Mouse (Mus musculus) ES-E14 (cell line): ENCODE measurements around the gene Znrd1. TPM values are rescaled to one million over a fixed set of nuclear protein-coding genes. Genes with fewer than 3 reads are reported as not detected.

Experiments
- DNase-seq: peaks from one replicate; pipeline ENCODE4 v3.0.0-alpha.2; 2013; ENCODE audit warnings: low read depth, low spot score
- H3K27ac ChIP-seq: 2 replicates; pipeline ENCODE4 v1.5.1; 2012; ENCODE audit warnings: low read depth, mild to moderate bottlenecking, low read length, moderate library complexity, mixed read lengths; ENCODE audit not compliant: poor library complexity, insufficient read depth, severe bottlenecking
- H3K36me3 ChIP-seq: 2 replicates; pipeline ENCODE4 v1.6.1; 2012; ENCODE audit warnings: mild to moderate bottlenecking, low read length, moderate library complexity, mixed read lengths; ENCODE audit not compliant: control insufficient read depth, poor library complexity, insufficient read depth, severe bottlenecking
- H3K4me1 ChIP-seq, 2 experiments: fragments of 150-350 bp in 1 of 2; sonication (generic) in 1 of 2; 2 replicates each; pipeline ENCODE4 v1.6.1; 2012; ENCODE audit warnings: low read length in 2 of 2, mild to moderate bottlenecking in 1 of 2, mixed read lengths in 1 of 2; ENCODE audit not compliant: control insufficient read depth in 2 of 2, insufficient read depth in 2 of 2, poor library complexity in 1 of 2
- H3K4me3 ChIP-seq, 2 experiments: fragments of 150-350 bp in 1 of 2; sonication (generic) in 1 of 2; 2 replicates each; pipeline ENCODE4 v1.5.1; 2012; ENCODE audit warnings: low read length in 2 of 2, low read depth in 1 of 2, mild to moderate bottlenecking in 1 of 2, mixed read lengths in 1 of 2; ENCODE audit not compliant: insufficient read depth in 1 of 2, poor library complexity in 1 of 2, severe bottlenecking in 1 of 2
- H3K9ac ChIP-seq: 2 replicates; pipeline ENCODE4 v1.6.1; 2012; ENCODE audit warnings: low read depth, mild to moderate bottlenecking, low read length, mixed read lengths; ENCODE audit not compliant: poor library complexity, insufficient read depth, severe bottlenecking
- H3K9me3 ChIP-seq: fragments of 150-350 bp; sonication (generic); 2 replicates; pipeline ENCODE4 v1.6.1; 2012; ENCODE audit warnings: low read depth, mild to moderate bottlenecking, low read length; ENCODE audit not compliant: control insufficient read depth, insufficient read depth
- CHD2 ChIP-seq: IDR thresholded peaks from 2 replicates; pipeline ENCODE4 v1.6.1; 2014; ENCODE audit warnings: mild to moderate bottlenecking, low read depth, low read length, inconsistent platforms
- HCFC1 ChIP-seq: IDR thresholded peaks from 2 replicates; pipeline ENCODE4 v1.6.1; 2012; ENCODE audit warnings: low read length, inconsistent platforms, borderline replicate concordance; ENCODE audit not compliant: insufficient read depth
- MAFK ChIP-seq: IDR thresholded peaks from 2 replicates; pipeline ENCODE4 v1.6.1; 2014; ENCODE audit warnings: mild to moderate bottlenecking, low read depth, low read length, inconsistent platforms; ENCODE audit not compliant: insufficient read depth
- ZC3H11A ChIP-seq: IDR thresholded peaks from 2 replicates; pipeline ENCODE4 v1.6.1; 2012; ENCODE audit warnings: low read depth, mild to moderate bottlenecking, inconsistent platforms, low read length, borderline replicate concordance
- ZNF384 ChIP-seq: IDR thresholded peaks from 2 replicates; pipeline ENCODE4 v1.6.1; 2012; ENCODE audit warnings: low read depth, low read length, inconsistent platforms
- in situ Hi-C, 2 experiments: fragments of 600-800 bp; cut with MboI; formaldehyde crosslinking; loops; one replicate each; pipeline ENCODE4 v1.15.1; 2025; ENCODE audit warnings: low sequenced_read_pairs in 2 of 2, inconsistent platforms in 1 of 2; ENCODE audit not compliant: unreplicated experiment in 2 of 2
- total RNA-seq: library from RNA; depleted of rRNA; stranded (reverse); fragments of 300-350 nt; gene quantifications from 2 replicates; pipeline ENCODE4 v1.2.3, GENCODE M21; 2012

Znrd1 gene
- total RNA-seq, 1 experiment: 81.0 TPM

DNA sequence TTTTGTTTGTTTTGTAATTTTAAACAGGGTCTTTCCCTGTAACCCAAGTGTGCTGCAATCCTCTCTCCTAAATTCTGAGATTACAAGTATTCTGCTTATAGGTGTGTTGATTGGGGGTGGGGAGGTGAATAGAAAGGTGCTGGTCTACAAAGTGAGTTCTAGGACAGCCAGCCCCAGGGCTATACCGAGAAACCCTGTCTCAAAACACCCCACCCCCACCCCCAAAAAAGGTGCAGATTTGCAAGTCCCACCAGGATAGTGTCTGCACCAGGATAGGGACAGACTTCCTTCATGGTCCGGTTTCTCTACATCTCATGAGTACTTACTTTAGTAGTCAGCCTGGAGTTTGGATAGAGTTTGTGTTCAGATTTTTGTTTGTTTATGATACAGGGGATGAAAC is 40.1 kb upstream of the Znrd1 start:
- peaks cover 14 to 27% of the 10 kb centered on the region in 2 experiments for H3K4me1 ChIP-seq
- DNase-seq: no peak
- H3K27ac ChIP-seq: peak overlapping the region; percentile 92; the same call in 1 of the 2 replicates
- no peak overlapping the region for H3K4me3 ChIP-seq
- no peaks in the 10 kb centered on the region for H3K36me3 ChIP-seq
- in situ Hi-C loops: no loop called here
- no peaks in the 10 kb centered on the region for H3K9me3 ChIP-seq
- peak overlapping the region; percentile 33; the same call in 1 of the 2 replicates for H3K9ac ChIP-seq
- no peak for TF ChIP-seq HCFC1
- TF ChIP-seq ZC3H11A: no peak
- TF ChIP-seq ZNF384: no peak
- TF ChIP-seq MAFK: no peak
- no peak for TF ChIP-seq CHD2

DNA sequence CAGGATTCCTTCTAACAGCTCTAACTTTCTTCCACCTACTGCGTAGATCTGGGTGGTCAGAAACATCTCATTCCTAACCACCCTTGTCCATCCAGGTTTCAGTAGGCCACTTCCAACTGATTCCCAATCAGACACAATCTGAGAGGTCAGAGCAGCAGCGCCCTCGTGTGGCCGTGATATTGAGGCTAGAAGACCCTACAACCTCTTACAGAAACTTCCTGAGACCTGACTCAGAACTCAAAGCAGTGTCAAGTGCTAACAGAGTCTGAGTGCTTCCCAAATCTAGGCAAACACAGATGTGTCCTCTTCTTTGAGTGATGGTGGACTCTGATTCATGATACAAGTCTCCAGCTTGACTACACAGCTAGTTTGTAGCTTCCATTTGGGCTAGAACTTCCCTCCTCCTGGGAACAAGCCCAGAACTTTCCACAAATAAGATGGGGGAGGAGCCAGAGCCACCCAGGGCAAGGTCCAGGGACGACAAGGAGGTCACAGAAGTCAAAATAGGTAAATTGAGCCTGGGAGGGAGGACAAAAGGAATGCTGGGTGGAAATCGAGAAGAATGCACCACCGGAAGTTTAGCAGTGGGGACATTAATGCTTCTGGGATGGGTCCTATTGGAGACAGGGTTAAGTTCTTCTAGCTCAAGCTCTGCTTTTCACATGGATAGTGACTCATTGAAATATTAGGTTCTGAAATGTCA is 38.8 kb upstream of the Znrd1 start:
- H3K4me1 ChIP-seq: peaks cover 14 to 28% of the 10 kb centered on the region in 2 experiments
- peak; percentile 99 for DNase-seq
- H3K4me3 ChIP-seq: peak overlapping the region in 1 of 2 experiments; percentile 15; a peak in 1 of 4 replicates
- peak overlapping the region; percentile 92; the same call in 1 of the 2 replicates for H3K27ac ChIP-seq
- TF ChIP-seq CHD2: no peak
- peak; percentile 63; the same call in 1 of the 2 replicates for TF ChIP-seq ZC3H11A
- no peaks in the 10 kb centered on the region for H3K36me3 ChIP-seq
- peak overlapping the region; percentile 33; the same call in 1 of the 2 replicates for H3K9ac ChIP-seq
- H3K9me3 ChIP-seq: no peaks in the 10 kb centered on the region
- in situ Hi-C loops: no loop called here

DNA sequence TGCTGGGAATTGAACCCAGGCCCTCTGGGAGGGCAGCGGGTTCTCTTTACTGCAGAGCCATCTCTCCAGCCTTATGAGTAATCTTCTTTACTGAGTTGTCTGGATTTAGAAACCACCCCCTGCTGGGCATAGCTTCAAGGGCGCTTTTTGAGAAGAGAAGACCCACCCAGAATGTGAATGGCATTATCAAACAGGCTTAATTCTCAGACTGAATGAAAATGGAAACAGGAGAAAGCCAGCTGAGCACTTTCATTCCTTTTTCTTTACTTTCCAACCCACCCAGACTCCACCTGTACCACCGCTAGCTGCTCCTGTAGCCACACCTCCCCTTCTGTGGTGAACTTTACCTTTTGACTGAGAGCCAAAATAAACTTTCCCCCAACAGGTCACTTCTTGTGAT is 37.1 kb upstream of the Znrd1 start:
- H3K4me1 ChIP-seq: peaks cover 18 to 25% of the 10 kb centered on the region in 2 experiments
- DNase-seq: peak; percentile 88
- no peaks in the 10 kb centered on the region for H3K9me3 ChIP-seq
- in situ Hi-C loops: no loop called here
- H3K36me3 ChIP-seq: no peaks in the 10 kb centered on the region
- H3K9ac ChIP-seq: no peak overlapping the region; the same call in 1 of the 2 replicates
- peak overlapping the region; percentile 96; the same call in 1 of the 2 replicates for H3K27ac ChIP-seq
- TF ChIP-seq ZNF384 (no peak), ZC3H11A (no peak), HCFC1 (no peak), MAFK (no peak), CHD2 (no peak; the same call in 1 of the 2 replicates)
- H3K4me3 ChIP-seq: no peak overlapping the region

- in situ Hi-C loops: no loop called here
- TF ChIP-seq ZC3H11A: no peak
- TF ChIP-seq ZNF384: no peak
- TF ChIP-seq MAFK: no peak
- H3K36me3 ChIP-seq: no peaks in the 10 kb centered on the region
- H3K4me3 ChIP-seq: no peak overlapping the region; a peak in 1 of 4 replicates
- peaks cover 18 to 27% of the 10 kb centered on the region in 2 experiments for H3K4me1 ChIP-seq
- H3K9me3 ChIP-seq: no peaks in the 10 kb centered on the region
- H3K9ac ChIP-seq: peak overlapping the region; percentile 75; the same call in 1 of the 2 replicates
- peak overlapping the region; percentile 96 for H3K27ac ChIP-seq
- no peak for DNase-seq
Observed at GRCm38 (mm10) chr17:36994528-36994927, 36.2 kb upstream of the Znrd1 start.
